Mouse (Mus musculus) subcutaneous adipose tissue, adult 2 months (tissue): ENCODE data around the gene Pwwp2b. TPM values are rescaled to one million over a fixed set of nuclear protein-coding genes. Genes with fewer than 3 reads are reported as not detected.

ENCODE experiments used
- polyA plus RNA-seq: library from polyadenylated mRNA; depleted of rRNA; stranded (reverse); fragments of >200 nt; gene quantifications from 2 replicates; pipeline ENCODE4 v1.2.3, GENCODE M21; 2012; ENCODE audit warnings: low replicate concordance; rRNA removed

The Pwwp2b gene
- 9.3 and 15.7 TPM in 2 replicates for polyA plus RNA-seq

DNA sequence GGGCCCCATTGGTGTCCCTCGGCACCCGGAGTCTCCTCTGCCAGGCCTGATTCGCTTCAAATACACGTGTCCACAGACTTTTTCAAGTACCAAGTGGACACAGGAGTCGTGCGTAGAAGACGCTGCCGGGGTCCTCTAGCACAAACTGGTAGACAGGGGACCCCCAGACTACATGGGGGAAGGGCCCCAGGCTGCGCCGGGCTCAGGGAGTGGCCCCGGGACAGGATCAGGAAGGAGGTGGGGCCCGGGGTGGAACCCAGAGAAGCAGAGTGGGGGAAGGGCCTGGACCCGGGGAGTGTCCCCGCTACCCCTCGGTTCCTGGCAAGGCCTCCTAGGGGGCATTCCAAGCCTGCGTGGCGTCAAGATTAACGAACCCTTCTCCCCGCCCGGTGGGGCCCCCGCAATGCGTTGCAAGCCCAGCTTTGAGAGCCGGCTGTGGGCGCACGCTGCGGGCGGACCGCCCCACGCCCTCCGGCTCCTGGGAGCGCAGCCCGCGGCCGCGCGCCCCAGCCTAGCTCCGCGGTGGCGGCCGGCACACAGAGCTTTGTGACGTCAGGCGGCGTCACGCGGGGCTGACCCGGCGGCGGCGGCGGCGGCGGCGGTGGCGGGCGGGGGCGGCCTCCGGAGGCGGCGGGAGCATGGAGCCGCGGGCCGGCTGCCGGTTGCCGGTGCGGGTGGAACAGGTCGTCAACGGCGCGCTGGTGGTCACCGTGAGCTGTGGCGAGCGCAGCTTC, at the start of gene Pwwp2b:
Gene Pwwp2b, plus strand, starts transcription at position 602 of the 734 bp plus-strand sequence.

DNA sequence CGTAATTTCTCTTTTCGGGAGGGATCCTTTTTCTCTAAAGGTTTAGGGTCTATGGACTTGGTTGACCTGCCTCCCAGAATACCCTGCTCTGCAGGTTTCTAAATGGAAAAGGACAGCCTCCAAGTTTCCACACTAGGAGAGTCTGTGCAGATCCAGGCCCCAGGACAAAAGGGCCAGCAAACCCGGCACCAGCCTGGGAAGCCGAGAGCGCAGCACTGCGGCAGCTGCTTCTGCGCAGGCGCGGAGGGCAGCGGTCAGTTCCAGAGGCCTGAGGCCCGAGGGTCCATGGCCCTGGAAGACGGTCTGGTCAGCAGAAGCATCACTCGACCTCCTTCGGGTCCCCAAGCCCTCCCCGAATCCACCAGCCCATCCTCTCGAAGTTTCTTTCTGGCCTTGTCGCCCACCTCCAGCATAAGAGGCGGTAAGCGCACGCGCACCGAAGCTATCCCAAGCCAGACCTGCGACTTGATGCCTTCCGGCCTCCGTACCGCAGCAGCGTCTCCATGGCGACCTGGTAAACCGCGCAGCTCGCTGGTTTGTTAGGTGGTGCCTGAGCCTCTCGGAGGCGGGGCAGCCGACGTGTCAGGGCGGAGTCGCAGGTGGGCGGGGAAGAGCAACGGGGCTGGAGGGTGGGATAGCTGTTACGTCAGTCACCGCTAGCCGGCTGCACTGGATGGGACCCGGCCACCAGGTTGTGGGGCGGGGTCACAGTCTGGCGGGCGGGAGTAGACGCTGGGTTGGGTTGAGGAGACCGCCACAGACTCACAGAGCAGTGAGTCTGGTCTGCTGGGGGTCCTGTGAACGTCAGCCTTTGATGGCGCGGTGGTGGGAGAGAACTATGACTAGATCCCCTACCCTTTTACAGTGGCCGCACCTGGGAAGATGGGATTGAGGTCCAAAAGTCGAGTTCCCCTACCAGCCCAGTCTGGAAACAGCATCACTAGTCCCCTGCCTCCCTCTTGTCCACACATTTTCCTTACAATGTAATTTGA, 35.2 kb upstream of the Pwwp2b start, which contains the start of the genes Lrrc27 and Stk32c:
Gene Lrrc27, plus strand, starts transcription at position 235 of the 992 bp plus-strand sequence.
Gene Stk32c, minus strand, starts transcription at position 554 of the 992 bp plus-strand sequence.

Other genes with a start within 250 kb of the Pwwp2b start
- gene Dpysl4, start 162.5 kb upstream of the Pwwp2b start, polyA plus RNA-seq: 0.30 and 10.3 TPM in 2 replicates
- 23.0 and 39.1 TPM in 2 replicates for gene Lrrc27, start 35.5 kb upstream of the Pwwp2b start, polyA plus RNA-seq
- 1.8 and 4.3 TPM in 2 replicates for gene Stk32c, start 35.2 kb upstream of the Pwwp2b start, polyA plus RNA-seq
- gene Inpp5a, start 140.6 kb downstream of the Pwwp2b start, polyA plus RNA-seq: 44.8 and 56.9 TPM in 2 replicates